Mouse (Mus musculus): Measurements from ENCODE around the gene Mfsd4b5. TPM values are rescaled to one million over a fixed set of nuclear protein-coding genes. Genes with fewer than 3 reads are reported as not detected.

Mfsd4b5 gene
- polyA plus RNA-seq, 1 experiment from 2014 or later: 0.08 TPM

Other genes starting within 250 kb of the Mfsd4b5 start
- 3.7 and 4.4 TPM in 2 replicates for gene Mfsd4b4, start 87.4 kb downstream of the Mfsd4b5 start, polyA plus RNA-seq (2014; fragmentation: Nextera tagmentation; extraction: Ambion mirVana)
- not detected in 2 replicates for gene Mfsd4b2, start 59.7 kb downstream of the Mfsd4b5 start, polyA plus RNA-seq (2014; fragmentation: Nextera tagmentation; extraction: Ambion mirVana)
- gene Mfsd4b3, start 26.5 kb downstream of the Mfsd4b5 start, polyA plus RNA-seq (2014; fragmentation: Nextera tagmentation; extraction: Ambion mirVana): 0.12 and 0.31 TPM in 2 replicates
- 0.65 and 1.1 TPM in 2 replicates for gene Mfsd4b1, start 38.6 kb upstream of the Mfsd4b5 start, polyA plus RNA-seq (2014; fragmentation: Nextera tagmentation; extraction: Ambion mirVana)
- gene Slc16a10, start 155.6 kb upstream of the Mfsd4b5 start, polyA plus RNA-seq (2014; fragmentation: Nextera tagmentation; extraction: Ambion mirVana): 9.7 and 16.9 TPM in 2 replicates

Measured in hindbrain, embryonic 14.5 days (tissue).